Mouse (Mus musculus) layer of hippocampus, adult 11-12 months (tissue): ENCODE data around the gene Csk.

ENCODE experiments used
- DNase-seq: peaks from one replicate; pipeline ENCODE4 v3.0.0; 2022; ENCODE audit warnings: low spot score

The Csk gene

GRCm38 (mm10) chr9:57656631-57657350, 3.4 kb upstream of the Csk start:
- peak; percentile 8 for DNase-seq

GRCm38 (mm10) chr9:57655749-57656148, 2.3 kb upstream of the Csk start:
- peak; percentile 96 for DNase-seq

- DNase-seq, result no peak
Observed at GRCm38 (mm10) chr9:57654966-57655365, 1.5 kb upstream of the Csk start.

GRCm38 (mm10) chr9:57652855-57653254, 576 bp downstream of the Csk start:
- no peak for DNase-seq

GRCm38 (mm10) chr9:57652351-57652750, 1.1 kb downstream of the Csk start:
- no peak for DNase-seq

- peak; percentile 37 for DNase-seq
Observed at GRCm38 (mm10) chr9:57650786-57651311, 2.6 kb downstream of the Csk start.

GRCm38 (mm10) chr9:57650130-57650785, 3.2 kb downstream of the Csk start:
- no peak for DNase-seq

- no peak for DNase-seq
Observed at GRCm38 (mm10) chr9:57647286-57648108, 5.9 kb downstream of the Csk start.

- DNase-seq, result no peak
Observed at GRCm38 (mm10) chr9:57646551-57647103, 6.8 kb downstream of the Csk start.

- peak; percentile 90 for DNase-seq
Observed at GRCm38 (mm10) chr9:57644944-57645893, 8.2 kb downstream of the Csk start.

- DNase-seq, result no peak
Observed at GRCm38 (mm10) chr9:57644442-57644943, 8.9 kb downstream of the Csk start.

- DNase-seq, result no peak
Observed at GRCm38 (mm10) chr9:57643856-57644180, 9.6 kb downstream of the Csk start.

- DNase-seq, result no peak
Observed at GRCm38 (mm10) chr9:57643169-57643855, 10.1 kb downstream of the Csk start.

- no peak for DNase-seq
Observed at GRCm38 (mm10) chr9:57641775-57642550, 11.5 kb downstream of the Csk start.

- DNase-seq, result no peak
Observed at GRCm38 (mm10) chr9:57641022-57641421, 12.4 kb downstream of the Csk start.

GRCm38 (mm10) chr9:57640384-57640783, 13.0 kb downstream of the Csk start:
- peak; percentile 49 for DNase-seq

GRCm38 (mm10) chr9:57639661-57640328, 13.6 kb downstream of the Csk start:
- DNase-seq, result no peak

GRCm38 (mm10) chr9:57638651-57639459, 14.6 kb downstream of the Csk start:
- DNase-seq, result no peak
